Mouse (Mus musculus): ENCODE data around the gene Sumo2.
A peak's percentile ranks its signal among the peaks of the same experiment; 100 is the strongest.
"Not testable (repeated sequence)": the region's sequence is repeated elsewhere in the genome, so short reads cannot be mapped to it uniquely, and the experiment has no call there.

The Sumo2 gene

DNA sequence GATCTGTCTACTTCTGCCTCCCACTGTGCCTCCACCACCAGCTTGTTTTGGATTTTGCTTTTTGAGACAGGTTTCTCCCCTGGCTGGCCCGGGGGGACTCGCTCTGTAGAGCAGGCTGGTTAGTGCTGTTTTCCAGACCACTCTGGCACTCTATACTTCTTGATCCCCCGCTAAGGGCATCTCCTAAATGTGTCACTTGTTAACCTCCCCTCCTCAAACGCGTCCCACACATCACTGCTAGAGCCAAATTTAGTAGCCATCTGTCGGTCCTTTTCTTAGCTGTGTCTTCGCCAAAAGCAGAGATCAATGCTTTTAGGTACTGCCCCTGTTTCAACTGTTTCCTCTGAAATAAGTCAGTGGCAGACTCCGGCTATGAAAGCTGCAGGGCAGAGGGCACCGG, 17.4 kb downstream of the Sumo2 start:
- no peak for DNase-seq (ENCODE audit: low spot score)

DNA sequence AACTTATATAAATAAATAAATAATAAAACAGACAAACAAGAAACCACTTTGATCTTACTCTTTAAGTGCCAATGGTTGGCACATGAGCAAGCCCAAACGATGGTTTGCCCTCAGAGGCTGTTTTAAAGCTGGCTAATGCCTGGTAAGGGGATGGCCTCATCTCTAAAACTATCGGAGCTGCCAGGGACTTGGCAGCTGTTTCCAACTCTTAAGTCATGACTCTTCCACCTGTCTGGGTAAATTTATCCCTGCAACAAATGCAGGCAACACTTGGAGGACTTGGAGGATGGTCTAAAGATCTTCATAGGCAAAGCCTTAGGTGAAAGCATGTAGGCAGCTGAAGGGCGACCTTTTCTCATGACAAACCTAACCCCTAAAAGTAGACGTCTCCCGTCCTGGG, 19.1 kb downstream of the Sumo2 start:
- DNase-seq (ENCODE audit: low spot score), result no peak

DNA sequence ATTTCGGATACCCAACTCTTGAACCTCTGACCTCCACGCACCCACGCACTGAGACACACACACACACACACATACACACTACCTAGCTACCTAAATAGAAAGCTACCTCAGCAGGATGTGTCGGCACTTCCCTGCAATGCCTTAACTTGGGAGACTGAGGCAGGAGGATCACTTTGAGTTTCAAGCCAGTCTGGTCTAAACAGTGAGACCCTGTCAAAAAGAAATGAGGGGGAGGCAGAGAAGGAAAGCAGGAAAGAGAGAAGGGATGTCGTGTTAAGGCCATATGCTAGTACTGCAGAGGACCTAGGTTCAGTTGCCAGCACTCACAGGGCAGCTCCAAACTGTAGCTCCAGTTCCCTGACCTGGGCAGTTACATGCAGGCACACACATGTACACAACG, 21.1 kb downstream of the Sumo2 start:
- no peak for DNase-seq (ENCODE audit: low spot score)

DNA sequence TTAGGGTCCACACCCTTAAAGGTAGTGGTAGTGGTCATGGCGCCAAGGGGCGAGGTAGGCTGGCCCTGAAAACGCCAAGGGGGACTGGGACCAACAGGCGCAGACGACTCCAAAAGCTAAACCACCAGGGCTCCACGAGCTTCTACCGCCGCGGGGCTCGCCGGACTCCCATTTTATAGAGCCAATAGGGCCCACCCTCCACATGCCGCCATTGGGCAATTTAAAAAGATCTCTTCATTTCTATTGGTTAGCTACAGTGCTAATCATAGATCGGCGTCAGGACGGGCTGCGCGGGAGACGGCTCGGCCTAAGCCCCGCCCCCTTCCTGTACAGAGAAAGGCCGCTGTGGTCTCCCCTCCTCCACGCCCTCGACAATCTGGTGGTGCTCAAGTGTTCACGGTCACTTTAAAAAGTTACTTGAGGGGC, 21.8 kb downstream of the Sumo2 start, which contains the start of gene Jpt1:
Gene Jpt1, minus strand, starts transcription at position 150 of the 426 bp plus-strand sequence.
- DNase-seq (ENCODE audit: low spot score), result peak; percentile 100

DNA sequence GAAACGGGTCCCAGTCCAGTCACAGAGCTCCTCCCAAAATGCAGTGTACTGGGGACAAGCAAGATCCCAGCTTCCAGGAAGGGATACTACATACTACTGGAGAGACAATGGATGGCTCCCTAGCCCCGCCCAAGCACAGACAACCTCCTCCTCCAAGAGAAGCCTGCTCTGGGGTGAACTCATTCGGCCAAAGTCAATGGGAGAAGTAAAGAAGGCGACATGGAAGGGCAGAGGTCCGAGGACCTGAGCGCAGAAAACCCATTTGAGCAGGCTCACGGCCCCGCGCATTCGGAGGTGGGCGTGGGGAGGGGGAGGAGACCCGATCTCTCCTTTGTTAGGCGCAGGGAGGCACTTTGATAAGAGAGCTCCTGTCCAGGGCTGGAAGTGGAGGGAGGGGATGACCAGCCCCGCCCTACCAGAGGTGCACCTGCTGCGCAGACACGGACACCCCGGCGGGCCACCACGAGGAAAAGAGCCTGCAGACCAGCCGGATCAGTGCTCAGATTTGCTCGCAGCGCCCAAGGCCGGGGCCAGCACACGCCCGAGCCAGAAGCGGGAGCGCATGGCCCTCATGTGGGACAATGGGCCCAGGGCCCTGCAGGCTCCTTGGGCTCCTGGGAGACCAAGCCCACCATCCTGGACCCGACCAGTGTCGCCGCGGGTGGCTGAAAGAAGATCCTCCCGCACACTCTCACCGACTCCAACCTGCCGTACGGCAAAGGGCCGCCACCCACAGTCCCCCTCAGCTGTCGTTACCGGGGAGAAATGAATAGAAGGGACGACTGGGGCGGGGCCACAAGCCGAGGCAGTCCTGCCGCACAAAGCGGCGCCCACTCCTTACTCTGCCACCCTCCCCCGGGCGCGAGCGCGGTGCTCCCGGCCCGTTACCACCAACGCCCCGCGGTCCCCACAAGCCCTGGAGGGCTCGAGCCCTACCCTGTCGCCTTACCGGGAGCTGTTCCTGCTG, 22.5 kb downstream of the Sumo2 start:
- no peak for DNase-seq (ENCODE audit: low spot score)

DNA sequence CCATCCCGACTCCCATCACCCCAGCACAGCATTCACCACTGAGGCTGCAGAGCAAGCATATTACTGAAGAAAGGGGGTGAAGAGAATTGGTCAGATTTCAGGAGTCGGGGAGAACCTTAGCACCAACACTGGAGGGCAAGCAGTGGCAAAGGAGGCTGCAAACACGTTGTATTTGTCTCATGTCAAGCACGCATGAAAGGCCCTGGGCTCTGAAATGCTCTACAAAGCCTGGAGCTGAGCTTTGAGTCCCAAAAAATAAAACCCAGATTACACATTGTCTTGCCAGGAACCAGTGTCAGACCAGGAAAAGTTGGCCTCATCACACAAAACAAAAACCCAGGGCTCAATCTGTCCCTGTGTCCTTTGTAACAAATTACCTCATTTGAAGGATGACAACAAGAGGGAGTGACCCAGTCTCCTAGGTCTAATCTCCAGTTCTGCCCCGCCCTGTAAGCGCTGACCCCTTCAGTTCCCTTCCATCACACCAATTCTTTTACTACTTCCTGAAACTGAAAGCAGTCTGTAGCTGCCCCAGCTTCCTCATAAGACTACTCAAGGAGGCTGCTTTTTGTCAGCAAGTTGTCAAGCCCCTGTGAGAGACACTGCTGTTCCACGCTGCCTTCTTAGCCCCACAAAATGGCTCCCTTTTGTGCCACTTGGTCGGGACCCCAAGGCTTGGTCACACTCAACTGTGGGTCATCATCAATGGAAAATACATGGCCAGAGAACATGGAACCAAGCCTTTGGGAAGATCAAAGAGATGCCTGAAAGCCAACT, 23.5 kb downstream of the Sumo2 start:
- no peak for DNase-seq (ENCODE audit: low spot score)

DNA sequence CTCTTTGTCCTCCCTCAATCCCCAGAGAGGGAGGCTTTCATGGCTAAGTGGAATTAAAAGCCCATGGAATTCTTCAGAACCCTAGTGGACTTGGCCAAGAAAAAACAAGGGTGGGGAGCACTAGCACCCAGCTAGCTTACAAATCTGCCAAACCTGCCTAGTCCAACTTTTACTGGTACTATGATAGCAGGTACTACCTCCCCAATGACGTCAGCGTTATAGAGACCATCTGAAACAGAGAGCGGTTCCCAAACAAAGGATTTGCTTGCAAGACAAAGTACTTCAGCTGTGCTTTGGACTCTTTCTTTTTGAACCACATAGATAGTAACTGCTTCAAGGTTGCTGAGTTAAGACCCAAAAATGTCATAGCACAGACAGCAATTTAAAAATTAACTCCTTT, 24.1 kb downstream of the Sumo2 start:
- DNase-seq (ENCODE audit: low spot score), result no peak

DNA sequence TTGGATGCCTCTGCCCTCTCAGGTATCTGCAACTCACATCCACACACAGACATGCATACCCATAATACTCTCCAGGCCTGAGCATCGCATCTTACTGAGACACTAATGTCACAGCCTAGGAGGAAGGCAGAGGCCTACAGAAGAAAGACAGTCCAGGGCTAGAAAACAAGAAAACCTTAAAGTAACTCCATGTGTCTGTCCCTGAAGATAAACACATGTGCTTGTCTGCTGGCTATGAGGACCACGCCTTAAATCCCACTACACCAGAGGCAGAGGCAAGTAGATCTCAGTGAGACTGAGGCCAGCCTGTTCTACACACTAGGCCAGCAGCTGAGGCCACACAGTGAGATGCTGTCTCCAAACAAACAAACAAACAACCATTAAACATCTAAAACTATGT, 25.0 kb downstream of the Sumo2 start:
- DNase-seq (ENCODE audit: low spot score), result no peak

DNA sequence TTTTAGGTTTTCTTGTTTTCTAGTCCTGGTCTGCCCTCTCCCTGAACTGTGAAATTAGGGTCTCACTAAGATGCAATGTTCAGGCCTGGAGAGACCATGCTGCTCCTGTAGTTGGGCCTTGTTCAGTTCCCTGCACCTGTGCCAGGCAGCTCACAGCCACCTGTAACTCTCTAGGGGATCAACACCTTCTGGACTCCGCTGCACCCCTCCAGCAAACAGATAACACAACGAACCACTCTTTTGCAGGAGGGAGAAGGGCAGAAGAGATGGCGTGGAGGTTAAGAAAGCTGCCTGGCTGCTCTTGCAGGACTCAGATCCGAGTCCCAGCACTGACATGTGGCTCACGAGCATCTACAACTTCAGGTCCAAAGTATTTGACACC, 25.6 kb downstream of the Sumo2 start:
- no peak for DNase-seq (ENCODE audit: low spot score)

DNA sequence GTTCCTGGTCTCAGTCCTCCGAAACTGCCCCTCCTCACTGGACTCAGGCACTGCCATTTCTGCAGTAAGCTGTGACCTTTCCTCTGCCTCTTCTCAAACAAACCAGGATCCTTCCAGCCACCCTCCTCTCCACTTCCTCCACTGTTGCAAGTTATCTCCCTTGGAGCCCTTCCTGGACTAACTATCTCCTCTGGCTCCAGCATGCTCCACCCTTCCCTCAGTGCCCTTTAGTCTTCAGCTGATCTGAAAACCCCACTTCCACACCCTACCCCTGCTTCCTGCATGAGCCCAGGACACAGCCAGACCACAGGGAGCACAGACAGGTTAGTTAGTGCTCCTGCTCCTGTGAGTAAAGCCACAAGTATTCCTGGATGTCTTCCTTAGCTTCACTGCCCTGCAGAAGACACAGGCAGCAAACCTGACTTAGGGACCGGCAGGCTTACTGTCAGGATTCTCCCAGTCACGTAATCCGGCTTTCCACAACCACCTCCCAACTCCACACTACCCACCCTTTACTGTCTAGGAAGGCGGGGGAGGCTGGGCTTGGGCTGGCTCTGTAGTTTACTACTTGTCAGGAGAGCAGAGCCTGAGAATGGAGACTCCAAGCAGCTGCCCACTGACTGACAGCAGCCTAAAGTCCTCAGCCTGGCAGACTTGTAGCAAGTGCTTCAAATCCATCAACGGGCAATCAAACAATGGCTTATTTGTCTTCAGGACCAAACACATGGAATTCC, 26.1 kb downstream of the Sumo2 start:
- DNase-seq (ENCODE audit: low spot score), result no peak

DNA sequence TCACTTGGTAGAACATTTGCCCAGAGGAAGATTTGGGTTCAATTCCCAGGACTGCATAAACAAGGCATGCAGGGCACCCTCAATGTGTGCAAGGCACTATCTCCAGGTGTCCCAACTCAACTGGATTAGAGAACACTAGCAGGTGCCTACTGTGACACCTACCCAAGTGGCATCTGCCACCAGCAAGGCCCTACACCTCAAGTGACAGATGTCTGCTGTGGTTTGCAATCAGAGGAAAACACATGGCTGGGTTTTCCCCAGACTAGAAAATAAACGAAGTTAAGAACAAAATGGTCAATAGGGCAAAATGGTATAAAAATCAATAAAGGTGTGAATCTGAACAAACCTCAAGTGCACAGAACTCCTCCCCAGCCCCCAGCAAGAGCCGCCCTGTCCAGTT, 28.0 kb downstream of the Sumo2 start:
- no peak for DNase-seq (ENCODE audit: low spot score)

DNA sequence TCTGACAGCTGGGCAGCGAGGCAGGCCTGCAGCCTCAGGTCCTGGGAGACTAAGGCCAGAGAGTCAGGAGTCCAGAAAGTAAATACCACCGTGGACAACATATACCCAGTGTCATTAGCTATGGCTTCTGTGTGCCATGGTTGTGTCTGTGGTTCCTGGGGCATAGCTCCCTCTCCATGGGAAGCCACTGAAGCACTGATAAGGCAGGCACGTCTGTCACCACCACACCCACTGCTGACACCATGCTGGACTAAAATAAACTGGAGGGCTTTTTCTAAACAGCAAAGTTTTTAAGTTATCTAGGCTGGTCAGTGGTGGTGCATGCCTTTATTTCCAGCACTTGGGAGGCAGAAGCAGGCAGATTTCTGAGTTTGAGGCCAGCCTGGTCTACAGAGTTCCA, 29.5 kb downstream of the Sumo2 start:
- no peak for DNase-seq (ENCODE audit: low spot score)

DNA sequence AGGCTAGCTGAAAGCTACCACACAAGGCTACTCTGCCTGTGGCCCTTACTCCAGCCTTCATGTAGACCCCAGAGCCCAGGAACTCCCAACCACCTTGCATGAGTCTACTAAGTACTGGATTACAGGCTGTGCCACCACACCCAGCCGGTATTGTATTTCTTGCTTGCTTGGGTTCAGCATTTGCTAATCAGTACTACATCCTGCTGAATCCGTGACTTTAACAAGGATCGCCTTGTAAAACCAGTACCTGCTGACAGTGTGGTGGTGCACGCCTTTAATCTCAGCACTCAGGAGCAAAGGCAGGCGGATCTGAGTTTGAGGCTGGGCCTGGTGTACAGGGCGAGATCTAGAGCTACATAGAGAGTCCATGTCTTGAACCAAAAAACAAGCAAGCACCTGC, 33.4 kb downstream of the Sumo2 start:
- no peak for DNase-seq (ENCODE audit: low spot score)

DNA sequence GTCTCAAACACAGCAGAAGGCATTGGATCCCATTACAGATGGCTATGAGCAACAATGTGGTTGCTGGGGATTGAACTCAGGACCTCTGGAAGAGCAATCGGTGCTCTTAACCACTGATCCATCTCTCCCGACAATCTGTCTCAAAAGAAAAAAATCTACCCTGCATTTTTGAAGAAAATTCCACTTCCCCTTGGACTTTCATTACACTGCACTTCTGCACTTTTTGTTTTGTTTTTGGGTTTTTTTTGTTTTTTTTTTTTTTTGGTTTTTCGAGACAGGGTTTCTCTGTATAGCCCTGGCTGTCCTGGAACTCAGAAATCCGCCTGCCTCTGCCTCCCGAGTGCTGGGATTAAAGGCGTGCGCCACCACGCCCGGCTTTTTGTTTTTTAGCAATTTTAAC, 39.5 kb downstream of the Sumo2 start:
- DNase-seq (ENCODE audit: low spot score), result not testable (repeated sequence)

DNA sequence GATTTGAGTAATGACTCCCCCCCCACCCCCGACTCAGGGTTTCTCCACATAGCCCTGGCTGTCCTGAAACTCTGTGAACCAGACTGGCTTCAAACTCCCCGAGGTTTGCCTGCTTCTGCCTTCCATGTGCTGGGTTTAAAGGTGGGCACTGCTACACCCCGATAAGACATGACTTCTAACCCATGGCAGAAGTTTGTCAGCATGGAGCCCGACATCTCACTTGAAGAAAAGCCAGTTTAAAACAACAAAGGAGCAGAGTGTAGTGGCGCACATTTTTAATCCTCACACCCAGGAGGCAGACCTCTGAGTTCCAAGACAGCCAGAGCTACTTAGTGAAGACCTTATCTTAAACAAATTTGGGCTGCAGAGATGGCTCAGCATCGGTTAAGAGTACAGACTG, 43.7 kb downstream of the Sumo2 start:
- DNase-seq (ENCODE audit: low spot score), result no peak

DNA sequence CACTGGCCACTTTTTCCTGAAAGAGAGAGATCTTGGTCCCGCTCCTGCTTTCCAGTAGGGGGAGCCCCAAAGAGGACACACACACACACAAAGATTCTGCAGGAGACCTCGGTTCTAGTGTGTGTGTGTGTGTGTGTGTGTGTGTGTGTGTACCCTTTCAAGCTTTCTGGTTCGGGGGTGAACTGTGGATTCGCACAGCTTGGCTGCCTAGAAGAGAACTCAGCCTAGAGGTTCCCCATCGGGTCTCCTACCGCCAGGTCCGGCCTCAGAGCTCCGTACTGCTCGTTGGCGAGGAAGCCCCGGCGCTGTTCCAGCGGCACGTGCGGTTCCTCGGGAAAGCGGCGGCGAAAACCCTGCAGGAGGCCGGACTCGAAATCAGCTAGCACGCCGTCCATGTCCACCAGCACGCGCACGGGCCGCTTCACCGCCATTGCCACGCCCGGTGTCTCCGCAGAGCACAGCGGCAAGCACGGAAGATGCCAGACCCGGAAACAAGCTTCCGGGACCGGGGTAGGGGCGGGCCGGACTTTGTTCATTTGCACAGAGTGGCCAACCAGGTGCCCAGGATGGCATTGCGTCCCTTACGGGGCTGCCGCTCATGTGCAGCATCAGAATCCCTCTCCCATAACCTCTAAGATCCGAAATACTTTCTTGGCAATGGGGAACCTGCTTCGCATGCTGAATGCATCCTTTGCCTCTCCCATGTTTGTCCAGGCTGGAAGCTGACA, 44.6 kb downstream of the Sumo2 start, which contains the start of gene Nt5c:
Gene Nt5c, minus strand, starts transcription at position 507 of the 728 bp plus-strand sequence.
- peak; percentile 72 for DNase-seq (ENCODE audit: low spot score)

DNA sequence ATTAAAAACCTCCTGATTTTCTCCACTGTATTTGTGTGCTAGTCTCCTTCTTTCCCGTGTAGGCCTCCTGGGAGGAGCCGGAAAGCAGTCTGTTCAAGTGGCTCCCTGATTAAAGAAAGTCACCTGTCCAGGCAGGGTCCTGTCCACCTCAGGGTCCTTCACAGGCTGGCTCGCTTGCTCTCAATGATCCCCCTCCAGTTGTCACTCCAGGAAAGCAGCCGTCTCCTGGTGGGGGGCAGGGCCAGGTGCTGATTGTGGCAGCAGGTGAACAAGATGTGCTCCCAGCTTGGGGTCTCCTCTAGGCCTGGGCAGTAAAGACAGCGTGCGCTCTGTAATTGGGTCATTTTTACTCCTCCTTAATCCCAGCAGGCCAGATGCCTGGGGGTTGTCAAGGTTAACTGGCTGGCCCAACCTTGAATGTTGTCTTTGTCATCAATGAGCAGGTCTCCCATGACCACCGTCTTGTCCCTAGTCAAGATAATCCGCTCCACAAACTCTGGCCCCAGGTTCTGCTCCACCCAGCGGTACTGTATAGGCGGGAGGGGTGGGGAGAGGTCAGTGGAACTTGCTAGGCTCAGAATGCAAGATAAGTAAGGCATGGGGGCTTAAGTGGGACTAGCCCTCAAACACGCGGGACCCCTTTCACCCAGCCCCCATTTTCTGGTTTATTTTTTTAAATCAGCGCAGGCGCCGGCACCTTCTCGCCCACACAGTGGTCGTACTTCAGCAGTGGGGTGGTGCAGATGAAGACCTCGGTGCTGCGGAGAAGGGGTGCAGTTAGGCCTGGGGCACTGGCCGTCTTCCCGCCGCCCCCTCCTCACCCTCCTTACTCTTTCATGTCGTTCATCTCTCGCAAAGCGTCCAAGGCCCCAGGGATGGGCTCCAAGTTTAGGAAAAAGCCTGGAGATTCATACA, 45.4 kb downstream of the Sumo2 start:
- DNase-seq (ENCODE audit: low spot score), result no peak

DNA sequence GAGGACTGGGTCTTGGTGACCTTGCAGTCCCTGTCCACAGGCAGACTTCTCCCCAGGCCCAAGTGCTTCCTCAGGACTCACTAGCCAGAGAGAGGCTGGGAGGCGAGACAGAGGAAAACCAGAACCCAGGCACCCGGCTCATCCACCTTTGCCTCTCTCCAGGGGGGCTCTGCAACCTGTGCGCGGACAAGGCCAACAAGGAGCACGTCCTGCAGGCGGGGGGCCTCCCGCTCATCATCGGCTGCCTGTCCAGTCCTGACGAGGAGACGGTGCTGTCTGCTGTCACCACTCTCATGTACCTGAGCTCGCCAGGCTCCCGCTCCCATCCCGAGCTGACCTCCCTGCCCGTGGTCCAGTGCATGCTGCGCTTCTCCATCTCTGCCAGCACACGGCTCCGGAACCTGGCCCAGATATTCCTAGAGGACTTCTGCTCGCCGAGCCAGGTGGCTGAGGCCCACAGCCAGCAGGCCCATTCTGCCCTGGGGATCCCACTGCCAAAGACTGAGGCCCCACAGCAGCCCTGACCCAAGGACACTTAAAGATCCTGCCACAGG, 47.4 kb downstream of the Sumo2 start:
- no peak for DNase-seq (ENCODE audit: low spot score)

DNA sequence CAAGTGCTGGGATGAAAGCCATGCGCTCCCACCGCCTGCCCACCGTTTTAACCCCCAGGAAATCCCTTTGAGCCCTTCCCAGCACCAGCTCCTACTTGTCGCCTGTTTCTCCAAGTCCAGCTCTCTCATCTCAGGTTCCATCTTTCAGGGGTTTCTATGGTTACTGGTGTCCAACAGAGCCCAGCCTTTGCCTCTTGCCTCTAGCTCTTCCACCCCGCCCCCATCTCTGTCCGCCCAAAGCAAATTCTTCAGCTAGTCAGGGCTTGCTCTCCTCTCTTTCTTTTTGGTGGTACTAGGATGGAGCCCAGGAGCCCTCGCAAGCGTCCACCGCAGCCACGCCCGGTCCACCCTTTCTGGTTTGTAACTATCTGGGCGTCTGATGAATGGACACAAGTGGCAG, 50.9 kb downstream of the Sumo2 start:
- no peak for DNase-seq (ENCODE audit: low spot score)

DNA sequence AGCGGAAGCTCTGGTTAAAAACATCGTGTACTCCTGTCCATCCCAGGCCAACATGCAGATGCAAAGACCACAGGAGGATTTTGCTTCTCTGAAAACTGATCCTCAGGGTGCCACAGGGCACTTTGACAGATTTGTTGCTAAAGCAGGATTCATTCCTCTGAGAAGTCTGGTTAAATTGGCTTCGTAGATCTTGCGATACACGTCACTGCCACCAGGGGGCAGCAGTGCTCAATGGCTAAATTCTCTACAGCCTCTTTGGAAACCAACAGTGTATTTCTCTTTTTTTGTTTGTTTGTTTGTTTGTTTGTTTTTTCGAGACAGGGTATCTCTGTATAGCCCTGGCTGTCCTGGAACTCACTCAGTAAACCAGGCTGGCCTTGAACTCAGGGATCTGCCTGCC, 52.4 kb downstream of the Sumo2 start:
- DNase-seq (ENCODE audit: low spot score), result peak; percentile 85

Measured in layer of hippocampus, adult 9-10 months (tissue).